In genomic region chr16:30968402-30969151, GRCm38 (mm10) we compare ENCODE assay signal across 9 mouse cellular contexts.
DNase-seq lines count a peak whose midpoint lies in the region; ATAC-seq and TF ChIP-seq lines count a peak whose summit lies in the region.
"Had no signal": no experiment of that assay in that cellular context is flagged by ENCODE, and none has a peak within 500 bp of the region (broad histone marks: within the 10 kb centered on the region; RNA-seq: fewer than 3 reads in every experiment).

No protein-coding gene starts in this region.

- peak overlapping the region; percentile 38; the same call in 1 of the 2 replicates for H3K4me2 ChIP-seq in intestine, embryonic 15.5 days (replicated peaks)
- no peak overlapping the region for H3K4me2 ChIP-seq in forebrain, embryonic 15.5 days (replicated peaks)
- H3K4me2 ChIP-seq: limb, embryonic 15.5 days had no signal

- peaks cover 35% of the 10 kb centered on the region for H3K4me1 ChIP-seq in intestine, embryonic 15.5 days (replicated peaks)
- H3K4me1 ChIP-seq in forebrain, embryonic 15.5 days = 0 out of 2 replicates have a peak, but pooled peaks cover 4% of the 10 kb centered on the region
- H3K4me1 ChIP-seq in cerebellum, adult 2 months (ENCODE audit: control insufficient read depth, insufficient read depth, low read length) = peaks cover 34% of the 10 kb centered on the region

- no peak overlapping the region; the same call in 1 of the 2 replicates for H3K4me3 ChIP-seq in intestine, embryonic 15.5 days (replicated peaks)
- H3K4me3 ChIP-seq in forebrain, embryonic 15.5 days = no peak overlapping the region
- no peak overlapping the region for H3K4me3 ChIP-seq in cerebellum, adult 2 months (replicated peaks; ENCODE audit: insufficient read depth, low read depth, low read length)
- H3K4me3 ChIP-seq: limb, embryonic 15.5 days had no signal

- no peaks in the 10 kb centered on the region for H3K36me3 ChIP-seq in intestine, embryonic 15.5 days
- no peaks in the 10 kb centered on the region for H3K36me3 ChIP-seq in forebrain, embryonic 15.5 days
- H3K36me3 ChIP-seq: limb, embryonic 15.5 days had no signal

- peak; percentile 39 for ATAC-seq in intestine, embryonic 15.5 days
- ATAC-seq in megakaryocyte, adult 5-6 weeks (ENCODE audit: poor library complexity, severe bottlenecking) = peak; percentile 75
- ATAC-seq in forebrain, embryonic 15.5 days (replicated peaks) = no peak

- 77% methylated on average over 7 of the region's 7 CpGs for WGBS in intestine, embryonic 15.5 days
- WGBS in forebrain, embryonic 15.5 days = 84% methylated on average over 7 of the region's 7 CpGs
- 96% methylated on average over 7 of the region's 7 CpGs for WGBS in cerebellum, adult 2 months

- no peak for TF ChIP-seq CTCF in cerebellum, adult 2 months (IDR thresholded peaks at IDR 0.05; ENCODE audit: borderline replicate concordance, insufficient read depth, low read depth, low read length)

- TF ChIP-seq POLR2A in cerebellum, adult 2 months (IDR thresholded peaks at IDR 0.05; ENCODE audit: borderline replicate concordance, insufficient read depth, low read length) = no peak

- no peak overlapping the region for H3K9ac ChIP-seq in intestine, embryonic 15.5 days
- H3K9ac ChIP-seq in forebrain, embryonic 15.5 days (replicated peaks) = no peak overlapping the region

- H3K27me3 ChIP-seq in intestine, embryonic 15.5 days (replicated peaks) = no peaks in the 10 kb centered on the region
- H3K27me3 ChIP-seq in forebrain, embryonic 15.5 days = no peaks in the 10 kb centered on the region
- H3K27me3 ChIP-seq in cerebellum, adult 2 months (ENCODE audit: control insufficient read depth, insufficient read depth, low read length) = no peaks in the 10 kb centered on the region
- H3K27me3 ChIP-seq: limb, embryonic 15.5 days had no signal

- peak; percentile 51 for DNase-seq in kidney, adult 11 months
- no peak for DNase-seq in kidney, adult 18-20 months
- DNase-seq in NIH3T3 (ENCODE audit: low read depth) = peak; percentile 28
- no peak for DNase-seq in adrenal gland, postnatal 14 days
- DNase-seq in cerebellum, adult 2 months = no peak

- H3K27ac ChIP-seq in intestine, embryonic 15.5 days = peak overlapping the region; percentile 68; the same call in 1 of the 2 replicates
- H3K27ac ChIP-seq in forebrain, embryonic 15.5 days (replicated peaks) = no peak overlapping the region
- H3K27ac ChIP-seq in cerebellum, adult 2 months (ENCODE audit: insufficient read depth, low read length) = no peak overlapping the region
- H3K27ac ChIP-seq: limb, embryonic 15.5 days had no signal

- H3K9me3 ChIP-seq in intestine, embryonic 15.5 days = no peaks in the 10 kb centered on the region
- H3K9me3 ChIP-seq in forebrain, embryonic 15.5 days = no peaks in the 10 kb centered on the region
- H3K9me3 ChIP-seq: limb, embryonic 15.5 days had no signal

Comparison
In these comparisons a context has a peak if more than half of its experiments do, and no peak if none do; other contexts are left out.
1. DNase-seq: peak in kidney, adult 11 months (single experiment) and NIH3T3 (single experiment); none in kidney, adult 18-20 months (single experiment), adrenal gland, postnatal 14 days (single experiment) and cerebellum, adult 2 months (0 of 2).